Mouse (Mus musculus) erythroblast, embryonic 14.5 days (primary cell): ENCODE results near the gene Hdx. TPM values are rescaled to one million over a fixed set of nuclear protein-coding genes. Genes with fewer than 3 reads are reported as not detected.

Experiments
- H3K27me3 ChIP-seq: 2 replicates; pipeline ENCODE4 v1.6.1; 2012; ENCODE audit warnings: inconsistent platforms; ENCODE audit not compliant: control insufficient read depth
- H3K36me3 ChIP-seq: 2 replicates; pipeline ENCODE4 v1.6.1; 2012; ENCODE audit warnings: mild to moderate bottlenecking, inconsistent platforms; ENCODE audit not compliant: control insufficient read depth
- H3K4me1 ChIP-seq: 2 replicates; pipeline ENCODE4 v1.6.1; 2012; ENCODE audit warnings: inconsistent platforms; ENCODE audit not compliant: control insufficient read depth
- H3K4me3 ChIP-seq: replicated peaks from 2 replicates; pipeline ENCODE3; 2012; ENCODE audit warnings: moderate library complexity, mild to moderate bottlenecking, inconsistent platforms
- H3K9me3 ChIP-seq: 2 replicates; pipeline ENCODE4 v1.6.1; 2012; ENCODE audit warnings: low read length, inconsistent platforms, mixed read lengths; ENCODE audit not compliant: control insufficient read depth
- GATA1 ChIP-seq: IDR thresholded peaks from 2 replicates; pipeline ENCODE4 v1.6.1; 2012; ENCODE audit warnings: low read length, inconsistent platforms, mixed read lengths
- TAL1 ChIP-seq: IDR thresholded peaks from 3 replicates; pipeline ENCODE4 v1.6.1; 2012; ENCODE audit warnings: low read length, inconsistent platforms, mixed read lengths
- polyA plus RNA-seq: library from polyadenylated mRNA; stranded (reverse); fragments of >175 nt; gene quantifications from 2 replicates; pipeline ENCODE4 v1.2.3, GENCODE M21; 2012

The Hdx gene
- not detected in 2 replicates for polyA plus RNA-seq

- no peaks in the 10 kb centered on the region for H3K36me3 ChIP-seq
- no peaks in the 10 kb centered on the region for H3K9me3 ChIP-seq
- H3K27me3 ChIP-seq = no peaks in the 10 kb centered on the region
- H3K4me3 ChIP-seq = no peak within 1 kb of the TSS
- H3K4me1 ChIP-seq = no peaks in the 10 kb centered on the region
- TF ChIP-seq GATA1 (no peak), TAL1 (no peak)
These were observed at the start of gene Hdx for GRCm38 (mm10) chrX:111696356-111697282. Gene Hdx, minus strand, starts transcription at chrX:111697079.

GRCm38 (mm10) chrX:111685665-111686064 lies 11.2 kb downstream of the Hdx start:
- H3K9me3 ChIP-seq = no peaks in the 10 kb centered on the region
- no peaks in the 10 kb centered on the region for H3K4me1 ChIP-seq
- H3K36me3 ChIP-seq = no peaks in the 10 kb centered on the region
- H3K27me3 ChIP-seq = no peaks in the 10 kb centered on the region
- no peak overlapping the region for H3K4me3 ChIP-seq
- TF ChIP-seq TAL1 (no peak), GATA1 (no peak)

GRCm38 (mm10) chrX:111671685-111672084 lies 25.2 kb downstream of the Hdx start:
- Histone ChIP-seq H3K36me3 (no peaks in the 10 kb centered on the region), H3K9me3 (no peaks in the 10 kb centered on the region), H3K4me1 (no peaks in the 10 kb centered on the region), H3K27me3 (no peaks in the 10 kb centered on the region), H3K4me3 (no peak overlapping the region)
- no peak for TF ChIP-seq TAL1
- TF ChIP-seq GATA1 = no peak

GRCm38 (mm10) chrX:111660381-111660780 lies 36.5 kb downstream of the Hdx start:
- no peaks in the 10 kb centered on the region for H3K4me1 ChIP-seq
- no peaks in the 10 kb centered on the region for H3K27me3 ChIP-seq
- H3K36me3 ChIP-seq = no peaks in the 10 kb centered on the region
- no peaks in the 10 kb centered on the region for H3K9me3 ChIP-seq
- H3K4me3 ChIP-seq = no peak overlapping the region
- TF ChIP-seq GATA1 (no peak), TAL1 (no peak)

- TF ChIP-seq GATA1 (no peak), TAL1 (no peak)
- Histone ChIP-seq H3K36me3 (no peaks in the 10 kb centered on the region), H3K4me3 (no peak overlapping the region), H3K27me3 (no peaks in the 10 kb centered on the region), H3K4me1 (no peaks in the 10 kb centered on the region), H3K9me3 (no peaks in the 10 kb centered on the region)
These were observed 38.2 kb downstream of the Hdx start for GRCm38 (mm10) chrX:111658671-111659070.

- Histone ChIP-seq H3K4me3 (no peak overlapping the region), H3K4me1 (no peaks in the 10 kb centered on the region), H3K36me3 (no peaks in the 10 kb centered on the region), H3K9me3 (no peaks in the 10 kb centered on the region), H3K27me3 (no peaks in the 10 kb centered on the region)
- TF ChIP-seq GATA1 = no peak
- TF ChIP-seq TAL1 = no peak
These were observed 51.9 kb downstream of the Hdx start for GRCm38 (mm10) chrX:111644945-111645344.

GRCm38 (mm10) chrX:111640616-111641015 lies 56.3 kb downstream of the Hdx start:
- TF ChIP-seq TAL1 (no peak), GATA1 (no peak)
- no peaks in the 10 kb centered on the region for H3K9me3 ChIP-seq
- no peak overlapping the region for H3K4me3 ChIP-seq
- no peaks in the 10 kb centered on the region for H3K27me3 ChIP-seq
- no peaks in the 10 kb centered on the region for H3K36me3 ChIP-seq
- no peaks in the 10 kb centered on the region for H3K4me1 ChIP-seq

GRCm38 (mm10) chrX:111597631-111598161 lies 99.2 kb downstream of the Hdx start:
- TF ChIP-seq GATA1 (no peak), TAL1 (no peak)

GRCm38 (mm10) chrX:111587616-111588015 lies 109.3 kb downstream of the Hdx start:
- H3K4me3 ChIP-seq = no peak overlapping the region
- H3K36me3 ChIP-seq = no peaks in the 10 kb centered on the region
- H3K9me3 ChIP-seq = no peaks in the 10 kb centered on the region
- TF ChIP-seq TAL1 = no peak
- no peak for TF ChIP-seq GATA1
- H3K4me1 ChIP-seq = no peaks in the 10 kb centered on the region
- no peaks in the 10 kb centered on the region for H3K27me3 ChIP-seq

More at GRCm38 (mm10) chrX:111597631-111598161, 99.2 kb downstream of the Hdx start:
- Histone ChIP-seq H3K9me3 (no peaks in the 10 kb centered on the region), H3K27me3 (no peaks in the 10 kb centered on the region), H3K4me1 (no peaks in the 10 kb centered on the region), H3K36me3 (no peaks in the 10 kb centered on the region), H3K4me3 (no peak overlapping the region)
